Mouse (Mus musculus) hindbrain, embryonic 11.5 days (tissue): ENCODE measurements around the gene Tubb4b. TPM values are rescaled to one million over a fixed set of nuclear protein-coding genes. Genes with fewer than 3 reads are reported as not detected.

Source experiments
- ATAC-seq: fragments of 200-750 bp; cut with Nextera tagmentation; 2 replicates; pipeline ENCODE4 v1.8.0; 2017; ENCODE audit warnings: mild to moderate bottlenecking, moderate TSS enrichment, moderate library complexity; ENCODE audit not compliant: low FRiP score
- DNase-seq: peaks from one replicate; pipeline ENCODE4 v3.0.0-alpha.2; 2015; ENCODE audit warnings: low spot score
- H3K27ac ChIP-seq: fragments of 300-500 bp; sonication (generic); 2 replicates; pipeline ENCODE4 v1.5.1; 2014; ENCODE audit warnings: mild to moderate bottlenecking, low read depth, low read length
- H3K27me3 ChIP-seq: fragments of 300-500 bp; sonication (generic); 2 replicates; pipeline ENCODE4 v1.6.1; 2014; ENCODE audit warnings: mild to moderate bottlenecking, low read length, moderate library complexity, mixed read lengths; ENCODE audit not compliant: control insufficient read depth, insufficient read depth
- H3K36me3 ChIP-seq: fragments of 300-500 bp; sonication (generic); 2 replicates; pipeline ENCODE4 v1.6.1; 2014; ENCODE audit warnings: mild to moderate bottlenecking, low read length, moderate library complexity, mixed read lengths; ENCODE audit not compliant: control insufficient read depth, insufficient read depth
- H3K4me1 ChIP-seq: fragments of 300-500 bp; sonication (generic); replicated peaks from 2 replicates; pipeline ENCODE4 v1.6.1; 2014; ENCODE audit warnings: low read length, mixed read lengths; ENCODE audit not compliant: control insufficient read depth, insufficient read depth
- H3K4me2 ChIP-seq: fragments of 300-500 bp; sonication (generic); replicated peaks from 2 replicates; pipeline ENCODE4 v1.6.1; 2014; ENCODE audit warnings: mild to moderate bottlenecking, low read depth, low read length
- H3K4me3 ChIP-seq: fragments of 300-500 bp; sonication (generic); 2 replicates; pipeline ENCODE4 v1.5.1; 2014; ENCODE audit warnings: low read depth, low read length
- H3K9ac ChIP-seq: fragments of 300-500 bp; sonication (generic); 2 replicates; pipeline ENCODE4 v1.6.1; 2014; ENCODE audit warnings: low read depth, low read length
- H3K9me3 ChIP-seq: fragments of 300-500 bp; sonication (generic); 2 replicates; pipeline ENCODE4 v1.6.1; 2016; ENCODE audit warnings: low read length; ENCODE audit not compliant: control insufficient read depth
- WGBS: fragments of 180-500 bp; shearing (Covaris S2); extraction: QIAGEN DNeasy Blood & Tissue Kit; methylation state at CpG from one replicate; pipeline ENCODE4 v1.1.7; 2014; 5-methylcytosine and 5-hydroxymethylcytosine counted together
- polyA plus RNA-seq: library from polyadenylated mRNA; unstranded; fragments of >200 nt; fragmentation: Nextera tagmentation; extraction: Ambion mirVana; gene quantifications from 2 replicates; pipeline ENCODE4 v1.2.1, GENCODE M21; 2014

Gene Tubb4b
- polyA plus RNA-seq, 1 experiment from 2014 or later = 526 TPM

DNA sequence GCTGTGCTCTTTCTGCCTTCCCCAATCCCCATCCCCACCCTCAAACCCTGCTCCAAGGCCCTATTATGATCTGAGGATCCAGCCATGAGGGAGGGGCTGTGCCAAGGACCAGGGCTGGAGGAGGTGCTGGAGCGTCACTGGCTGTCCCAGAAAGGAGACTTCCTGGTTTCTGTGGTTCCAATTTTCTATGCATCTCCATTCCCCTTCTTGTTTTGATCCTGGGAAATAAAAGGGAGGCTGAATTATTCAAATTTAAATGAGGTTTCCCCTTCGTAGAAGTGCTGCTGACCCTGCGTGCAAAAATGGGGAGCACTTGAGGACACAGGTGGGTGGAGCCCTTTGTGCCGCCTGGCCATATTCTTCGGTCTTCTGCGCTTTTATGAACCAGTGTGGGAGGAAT is 41.8 kb downstream of the Tubb4b start:
- H3K9ac ChIP-seq = peak overlapping the region; percentile 36
- H3K9me3 ChIP-seq = no peaks in the 10 kb centered on the region
- H3K4me1 ChIP-seq = peaks cover 21% of the 10 kb centered on the region
- peak; percentile 48 for DNase-seq
- WGBS = 13% methylated on average over 6 of the region's 6 CpGs
- no peak for ATAC-seq
- H3K27ac ChIP-seq = peak overlapping the region; percentile 94; the same call in 1 of the 2 replicates
- peak overlapping the region; percentile 83 for H3K4me2 ChIP-seq
- 0 out of 2 replicates have a peak, but pooled peaks cover 3% of the 10 kb centered on the region for H3K27me3 ChIP-seq
- 0 out of 2 replicates have a peak, but pooled peaks cover 3% of the 10 kb centered on the region for H3K36me3 ChIP-seq
- peak overlapping the region; percentile 90 for H3K4me3 ChIP-seq

DNA sequence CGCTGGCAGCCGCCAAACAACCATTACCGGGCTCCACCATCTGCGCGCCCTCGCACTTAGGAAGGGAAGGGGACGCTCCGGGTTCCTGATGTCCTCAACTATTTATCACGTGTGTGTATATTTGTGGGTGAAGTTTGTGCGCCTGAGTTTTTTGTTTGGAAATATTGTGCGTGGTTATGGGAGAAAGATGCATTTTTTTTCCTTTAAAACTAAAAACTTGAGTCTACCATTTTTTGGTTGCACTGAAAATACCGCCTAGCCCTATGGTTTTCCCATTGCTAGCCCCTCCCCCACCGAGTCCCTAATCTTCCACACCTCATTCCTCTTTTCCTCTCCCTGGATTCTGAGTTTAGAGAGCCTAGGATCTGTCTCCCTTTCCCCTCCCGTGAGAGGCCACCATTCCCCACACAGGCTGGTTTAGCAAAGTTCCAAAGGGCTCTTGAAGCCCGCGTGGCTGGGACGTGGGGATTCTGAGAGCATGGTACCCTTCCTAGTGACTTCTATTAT is 42.6 kb downstream of the Tubb4b start:
- ATAC-seq (no peak), DNase-seq (peak; percentile 67)
- H3K4me2 ChIP-seq = peak overlapping the region; percentile 83
- H3K36me3 ChIP-seq = 0 out of 2 replicates have a peak, but pooled peaks cover 3% of the 10 kb centered on the region
- peak overlapping the region; percentile 94 for H3K27ac ChIP-seq
- no peaks in the 10 kb centered on the region for H3K9me3 ChIP-seq
- peaks cover 28% of the 10 kb centered on the region for H3K4me1 ChIP-seq
- peak overlapping the region; percentile 86 for H3K9ac ChIP-seq
- 0% methylated on average over 17 of the region's 17 CpGs for WGBS
- H3K27me3 ChIP-seq = 0 out of 2 replicates have a peak, but pooled peaks cover 3% of the 10 kb centered on the region
- H3K4me3 ChIP-seq = peak overlapping the region; percentile 90

DNA sequence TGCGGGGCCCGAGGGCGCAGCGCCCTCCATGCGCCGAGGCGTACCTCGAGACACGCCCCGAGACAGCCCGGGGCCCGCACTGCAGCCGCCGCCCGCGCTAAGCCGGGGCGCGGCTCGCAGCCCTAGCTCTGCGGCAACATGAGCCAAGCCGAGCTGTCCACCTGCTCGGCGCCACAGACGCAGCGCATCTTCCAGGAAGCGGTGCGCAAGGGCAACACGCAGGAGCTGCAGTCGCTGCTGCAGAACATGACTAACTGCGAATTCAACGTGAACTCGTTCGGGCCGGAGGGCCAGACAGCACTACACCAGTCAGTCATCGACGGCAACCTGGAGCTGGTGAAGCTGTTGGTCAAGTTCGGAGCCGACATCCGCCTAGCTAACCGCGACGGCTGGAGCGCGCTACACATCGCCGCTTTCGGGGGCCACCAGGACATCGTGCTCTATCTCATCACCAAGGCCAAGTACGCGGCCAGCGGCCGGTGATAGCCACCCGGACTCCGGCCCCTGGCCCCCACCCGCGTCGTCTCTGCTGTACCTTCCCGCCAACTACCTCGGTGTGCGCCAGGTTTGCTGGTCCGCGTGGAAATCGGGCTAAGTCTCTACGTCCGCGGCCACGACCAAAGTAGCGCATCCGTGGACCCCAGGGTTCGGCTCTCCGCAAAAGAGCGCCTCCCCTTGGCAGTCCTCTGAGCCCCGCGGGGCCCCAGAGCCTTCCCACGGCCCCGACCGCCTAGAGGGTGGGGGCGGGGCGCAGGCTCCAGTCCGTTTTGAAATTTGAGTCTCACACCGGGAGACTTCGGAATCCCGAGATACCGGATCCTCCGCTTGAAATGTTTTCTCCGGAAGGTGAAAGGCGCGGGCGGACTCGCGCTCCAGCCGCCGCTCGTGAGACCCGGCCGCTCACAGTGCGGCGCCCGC is 43.3 kb downstream of the Tubb4b start:
- Histone ChIP-seq H3K9ac (peak overlapping the region; percentile 86), H3K27me3 (0 out of 2 replicates have a peak, but pooled peaks cover 3% of the 10 kb centered on the region), H3K4me1 (peaks cover 31% of the 10 kb centered on the region), H3K4me2 (peak overlapping the region; percentile 83), H3K27ac (peak overlapping the region; percentile 94), H3K4me3 (peak overlapping the region; percentile 90), H3K36me3 (0 out of 2 replicates have a peak, but pooled peaks cover 3% of the 10 kb centered on the region), H3K9me3 (no peaks in the 10 kb centered on the region)
- under 1% methylated on average over 94 of the region's 100 CpGs for WGBS
- DNase-seq (peak; percentile 81), ATAC-seq (peak; percentile 36)

DNA sequence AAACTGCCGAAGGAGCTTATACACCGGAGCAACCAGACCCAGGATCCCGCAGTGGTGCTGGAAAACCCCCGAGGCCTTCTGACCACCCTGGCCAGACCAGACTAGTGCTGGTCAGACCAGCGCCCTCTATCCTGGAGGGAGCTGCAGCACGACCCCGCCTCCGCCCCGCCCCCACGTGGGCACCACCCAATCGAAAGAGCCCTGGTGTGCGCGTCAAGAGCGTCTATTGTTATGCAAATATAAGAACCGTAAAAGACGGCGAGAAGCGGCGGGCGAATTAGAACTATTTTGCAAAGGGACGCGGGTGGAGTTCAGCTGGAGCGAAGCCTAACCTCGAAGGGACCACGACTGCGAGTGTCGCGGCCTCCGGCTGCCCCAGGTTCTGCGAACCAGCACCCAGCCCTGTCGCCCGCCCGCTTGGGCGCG is 44.0 kb downstream of the Tubb4b start, which contains the start of gene Nrarp:
Gene Nrarp, plus strand, starts transcription at position 281 of the 426 bp plus-strand sequence.
- ATAC-seq (peak; percentile 88), DNase-seq (peak; percentile 95)
- 0% methylated on average over 35 of the region's 35 CpGs for WGBS
- 0 out of 2 replicates have a peak, but pooled peaks cover 3% of the 10 kb centered on the region for H3K27me3 ChIP-seq
- peak within 1 kb of the TSS; percentile 94 for H3K27ac ChIP-seq
- H3K9me3 ChIP-seq = no peaks in the 10 kb centered on the region
- H3K9ac ChIP-seq = peak within 1 kb of the TSS; percentile 86
- H3K4me1 ChIP-seq = peaks cover 30% of the 10 kb centered on the region
- H3K4me3 ChIP-seq = peak within 1 kb of the TSS; percentile 90
- peak within 1 kb of the TSS; percentile 83 for H3K4me2 ChIP-seq
- H3K36me3 ChIP-seq = 0 out of 2 replicates have a peak, but pooled peaks cover 3% of the 10 kb centered on the region

DNA sequence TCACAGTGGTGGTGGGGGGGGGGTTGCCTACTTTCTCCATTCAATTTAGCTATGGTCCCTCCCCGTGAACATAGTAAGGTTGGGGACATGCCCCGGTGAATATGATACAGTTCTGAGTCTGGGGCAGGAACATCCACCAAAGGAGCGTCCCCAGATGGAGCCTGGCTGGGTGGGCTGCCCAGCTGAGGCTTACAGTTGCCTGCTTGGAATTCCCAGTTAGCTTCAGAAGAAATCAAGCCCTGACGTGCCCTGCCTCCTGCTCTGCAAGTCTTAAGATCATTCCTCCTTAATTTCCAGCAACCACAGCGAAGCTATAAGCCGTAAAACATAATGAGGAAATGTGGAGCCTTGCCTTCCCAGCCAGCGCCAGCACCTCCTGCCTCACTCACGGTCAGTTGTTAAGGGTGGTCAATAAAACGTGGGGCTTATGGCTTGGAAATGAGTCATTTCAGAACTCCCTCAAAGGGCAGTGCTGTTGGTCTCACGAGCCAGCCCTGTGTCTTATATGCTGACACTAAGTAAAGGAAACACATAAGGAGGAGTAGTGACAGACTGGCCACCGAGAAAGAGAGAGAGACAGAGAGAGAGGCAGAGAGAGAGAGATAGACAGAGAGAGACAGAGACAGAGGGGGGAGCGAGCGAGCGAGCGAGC is 44.8 kb downstream of the Tubb4b start:
- no peak for ATAC-seq
- H3K27ac ChIP-seq = peak overlapping the region; percentile 94; the same call in 1 of the 2 replicates
- WGBS = 39% methylated on average over 15 of the region's 15 CpGs

DNA sequence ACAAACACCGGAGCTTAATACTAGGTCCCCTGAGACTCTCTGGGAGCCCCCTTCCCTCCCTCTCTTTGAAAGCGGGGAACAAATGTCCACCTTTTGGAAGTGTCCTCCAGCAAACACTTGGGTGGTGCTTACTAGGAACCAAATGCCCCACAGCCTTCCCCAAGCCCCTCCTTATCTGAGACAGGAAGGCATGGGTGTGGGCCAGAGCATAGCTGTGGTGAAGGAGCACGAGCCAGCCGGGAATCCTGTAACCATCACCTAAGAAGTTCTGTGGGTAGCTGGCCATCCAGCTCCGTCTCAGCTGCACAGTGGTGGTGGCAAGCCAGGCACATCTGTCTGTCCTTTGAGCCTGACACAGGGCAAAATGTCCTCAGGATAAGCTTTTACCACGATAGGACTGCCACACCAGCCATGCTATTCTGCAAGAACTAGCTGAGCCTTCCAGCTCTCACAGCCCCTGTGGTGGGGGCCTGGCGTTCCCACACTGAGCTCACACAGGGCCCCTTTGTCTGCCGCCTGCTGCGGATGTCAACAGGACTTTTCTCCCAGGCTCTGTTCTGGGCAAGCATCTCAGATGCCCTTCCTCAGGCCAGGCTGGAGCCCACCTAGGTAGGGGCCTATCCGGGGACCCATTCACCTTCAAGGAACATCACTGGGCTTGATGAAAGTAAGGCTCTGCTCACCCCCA is 46.1 kb downstream of the Tubb4b start:
- Histone ChIP-seq H3K27me3 (peaks cover 3% of the 10 kb centered on the region; the same call in 1 of the 2 replicates), H3K4me1 (peaks cover 27% of the 10 kb centered on the region), H3K36me3 (no peaks in the 10 kb centered on the region), H3K27ac (peak overlapping the region; percentile 83), H3K9ac (peak overlapping the region; percentile 50), H3K4me2 (peak overlapping the region; percentile 34), H3K9me3 (no peaks in the 10 kb centered on the region), H3K4me3 (0 out of 2 replicates have a peak overlapping the region, but pooled peaks have one; percentile 20)
- ATAC-seq (no peak), DNase-seq (peak; percentile 51)
- 18% methylated on average over 10 of the region's 10 CpGs for WGBS

More for the DNA sequence above, 44.8 kb downstream of the Tubb4b start:
- no peak for DNase-seq
- Histone ChIP-seq H3K4me2 (peak overlapping the region; percentile 83), H3K4me1 (peaks cover 27% of the 10 kb centered on the region), H3K9me3 (no peaks in the 10 kb centered on the region), H3K36me3 (0 out of 2 replicates have a peak, but pooled peaks cover 3% of the 10 kb centered on the region), H3K9ac (peak overlapping the region; percentile 29), H3K4me3 (peak overlapping the region; percentile 90), H3K27me3 (0 out of 2 replicates have a peak, but pooled peaks cover 3% of the 10 kb centered on the region)

DNA sequence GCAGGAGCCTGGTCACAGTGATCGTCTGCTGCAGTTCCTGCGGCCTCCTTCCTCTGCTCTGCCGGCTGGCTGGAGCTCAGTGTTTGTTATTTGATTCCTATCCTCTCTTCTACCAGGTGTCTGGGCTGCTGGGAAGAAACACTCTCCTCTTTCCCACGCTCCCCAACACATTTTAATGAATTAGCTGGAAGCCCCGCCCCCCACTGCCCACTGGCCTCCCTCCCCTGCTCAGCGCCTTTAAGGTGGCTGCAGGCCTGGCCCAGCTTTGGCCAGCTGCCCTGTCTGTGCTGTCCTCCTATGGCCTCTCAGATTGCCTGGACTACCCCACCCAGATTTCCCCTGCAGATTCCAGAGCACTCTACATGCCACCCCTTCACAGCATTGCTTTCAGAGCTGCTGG is 46.8 kb downstream of the Tubb4b start:
- H3K4me3 ChIP-seq = peak overlapping the region; percentile 20
- ATAC-seq (peak; percentile 18; the same call in 1 of the 2 replicates), DNase-seq (peak; percentile 74)
- H3K4me1 ChIP-seq = peaks cover 27% of the 10 kb centered on the region
- H3K9me3 ChIP-seq = no peaks in the 10 kb centered on the region
- H3K27ac ChIP-seq = peak overlapping the region; percentile 83
- WGBS = 2% methylated on average over 6 of the region's 6 CpGs
- H3K36me3 ChIP-seq = no peaks in the 10 kb centered on the region
- peak overlapping the region; percentile 34 for H3K4me2 ChIP-seq
- H3K9ac ChIP-seq = peak overlapping the region; percentile 50; the same call in 1 of the 2 replicates
- peaks cover 3% of the 10 kb centered on the region; the same call in 1 of the 2 replicates for H3K27me3 ChIP-seq
